Mouse (Mus musculus): ENCODE data around the gene Zfp362.

GRCm38 (mm10) chr4:128755064-128755463, 50.8 kb downstream of the Zfp362 start, which contains the start of gene A3galt2:
- TF ChIP-seq USF2 (conservative IDR thresholded peaks at IDR 0.05; ENCODE audit: low read depth, low read length) (no peak), JUND (conservative IDR thresholded peaks at IDR 0.05; ENCODE audit: low read depth, low read length) (no peak), MAX (IDR thresholded peaks at IDR 0.05; ENCODE audit: low read length) (no peak), POLR2A (IDR thresholded peaks at IDR 0.05; ENCODE audit: low read depth, low read length) (no peak)
